Mouse (Mus musculus) telencephalon, adult 2 months (tissue): ENCODE results near the gene Enkur.
"Not testable (repeated sequence)": the region's sequence is repeated elsewhere in the genome, so short reads cannot be mapped to it uniquely, and the experiment has no call there.

Experiments
- DNase-seq: peaks from one replicate; pipeline ENCODE4 v3.0.0-alpha.2; 2011; ENCODE audit warnings: low read depth, low spot score

Gene Enkur

GRCm38 (mm10) chr2:21204912-21205830 lies at the start of gene Enkur, which contains the start of gene Thnsl1:
Gene Enkur, minus strand, starts transcription at chr2:21205365.
Gene Thnsl1, plus strand, starts transcription at chr2:21205724.
- peak; percentile 95 for DNase-seq

- no peak for DNase-seq
Measured at GRCm38 (mm10) chr2:21254308-21254707, 49.1 kb upstream of the Enkur start.

- no peak for DNase-seq
Measured at GRCm38 (mm10) chr2:21253644-21254043, 48.5 kb upstream of the Enkur start.

DNA sequence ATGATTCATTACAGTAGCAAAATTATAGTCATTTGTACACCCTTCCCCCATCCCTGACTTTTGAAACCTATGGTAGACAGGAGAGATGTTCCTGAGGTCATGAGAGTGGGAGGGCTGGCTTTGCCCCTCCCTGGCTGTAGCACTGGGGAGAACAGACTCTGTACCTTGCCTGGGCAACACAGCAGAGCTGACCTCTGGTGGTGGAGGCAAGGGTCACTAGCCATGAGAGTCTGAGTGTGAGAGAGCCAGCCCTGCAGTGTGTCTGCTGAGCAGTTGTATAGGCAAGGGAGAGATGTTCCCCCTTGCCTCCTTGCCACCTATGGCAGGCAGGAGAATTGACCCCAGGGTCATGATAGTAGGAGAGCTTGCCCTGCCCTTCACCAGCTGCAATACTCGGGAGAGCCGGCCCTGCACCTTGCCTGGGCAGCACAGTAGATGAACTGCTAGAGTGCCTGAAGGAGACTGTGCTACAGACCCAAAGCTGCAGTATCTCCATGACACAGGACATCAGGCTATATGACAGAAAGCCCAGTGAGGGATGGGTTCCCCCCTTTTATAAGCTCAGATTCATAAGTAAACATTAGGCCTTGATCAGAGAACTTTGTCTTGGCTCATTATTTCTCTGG lies 40.4 kb upstream of the Enkur start:
- no peak for DNase-seq

- DNase-seq: no peak
Measured at GRCm38 (mm10) chr2:21244986-21245385, 39.8 kb upstream of the Enkur start.

GRCm38 (mm10) chr2:21244104-21244503 lies 38.9 kb upstream of the Enkur start:
- DNase-seq: not testable (repeated sequence)

- DNase-seq: no peak
Measured at GRCm38 (mm10) chr2:21236846-21237245, 31.7 kb upstream of the Enkur start.

- no peak for DNase-seq
Measured at GRCm38 (mm10) chr2:21235844-21236386, 30.8 kb upstream of the Enkur start.

DNA sequence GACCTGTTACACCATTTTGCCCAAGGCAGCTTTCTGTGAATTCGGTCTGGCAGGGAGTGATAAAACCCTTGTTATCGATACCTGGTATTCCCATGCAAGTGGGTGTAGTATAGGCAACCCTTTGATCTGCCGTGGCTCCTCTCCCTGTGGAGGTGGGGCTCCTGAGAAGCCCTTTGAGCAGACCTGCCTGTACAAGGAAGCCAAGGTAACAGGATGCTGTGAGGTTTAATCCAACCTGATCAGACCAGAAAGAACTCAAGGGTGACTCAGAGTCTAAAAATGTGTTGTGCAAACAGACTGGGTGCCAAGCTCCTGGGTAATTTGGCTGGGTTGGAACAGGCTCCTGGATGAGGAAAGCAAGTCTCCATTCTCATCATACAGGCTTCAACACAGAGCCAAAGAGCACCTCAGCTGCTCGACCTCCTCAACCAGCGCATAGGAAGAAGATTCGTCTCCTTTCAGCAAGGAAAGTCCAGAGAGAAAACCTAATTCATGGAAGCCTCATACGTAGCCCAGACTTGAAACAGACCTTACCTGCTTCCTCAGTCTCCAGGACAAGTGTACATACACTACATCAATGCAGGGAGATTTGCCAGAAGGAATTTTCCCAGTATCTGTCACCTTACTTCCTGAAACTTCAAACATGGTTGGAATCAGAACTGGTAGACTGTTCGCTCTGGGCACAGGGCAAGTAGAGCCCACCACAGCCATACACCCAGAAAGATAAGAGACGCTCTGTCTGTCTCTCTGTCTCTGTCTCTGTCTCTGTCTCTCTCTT lies 29.9 kb upstream of the Enkur start:
- DNase-seq: peak; percentile 16

DNA sequence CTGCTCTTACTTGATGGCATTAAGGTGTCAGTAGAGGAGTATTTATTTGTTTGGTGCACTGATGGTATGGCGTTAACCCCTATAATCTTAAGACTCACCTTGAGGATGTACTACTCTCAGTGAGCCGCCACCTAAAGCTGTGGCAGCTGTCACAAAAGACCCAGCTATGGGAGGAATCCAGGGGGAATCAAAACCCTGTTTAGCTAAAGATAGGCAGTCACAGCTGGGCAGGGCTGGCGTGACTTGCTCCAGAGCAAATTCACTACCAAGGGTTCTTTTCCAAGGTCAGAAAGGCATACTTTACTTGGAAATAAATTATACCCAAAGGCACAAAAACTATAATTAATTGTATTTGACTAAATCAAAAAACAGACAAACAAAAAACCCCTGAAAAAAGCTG lies 26.0 kb upstream of the Enkur start:
- no peak for DNase-seq

GRCm38 (mm10) chr2:21230276-21230675 lies 25.1 kb upstream of the Enkur start:
- DNase-seq: no peak

GRCm38 (mm10) chr2:21222453-21223384 lies 17.6 kb upstream of the Enkur start:
- no peak for DNase-seq

DNA sequence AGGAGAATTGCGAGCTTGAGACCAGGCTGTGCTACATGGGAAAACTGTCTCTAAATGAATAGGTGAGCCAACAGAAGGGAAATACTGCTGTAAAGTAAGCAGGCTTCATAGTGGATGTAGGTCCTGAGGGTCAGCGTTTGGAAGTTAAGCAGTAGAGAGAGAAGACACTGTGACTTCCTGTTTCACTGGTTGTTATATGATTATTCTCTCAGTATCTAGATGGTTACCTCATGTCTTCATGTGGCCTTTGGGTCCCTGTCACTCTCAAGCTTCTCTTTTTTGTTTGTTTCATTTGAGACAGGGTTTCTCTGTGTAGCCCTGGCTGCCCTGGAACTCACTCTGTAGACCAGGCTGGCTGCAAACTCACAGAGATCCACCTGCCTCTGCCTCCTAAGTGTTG lies 10.1 kb upstream of the Enkur start:
- no peak for DNase-seq

DNA sequence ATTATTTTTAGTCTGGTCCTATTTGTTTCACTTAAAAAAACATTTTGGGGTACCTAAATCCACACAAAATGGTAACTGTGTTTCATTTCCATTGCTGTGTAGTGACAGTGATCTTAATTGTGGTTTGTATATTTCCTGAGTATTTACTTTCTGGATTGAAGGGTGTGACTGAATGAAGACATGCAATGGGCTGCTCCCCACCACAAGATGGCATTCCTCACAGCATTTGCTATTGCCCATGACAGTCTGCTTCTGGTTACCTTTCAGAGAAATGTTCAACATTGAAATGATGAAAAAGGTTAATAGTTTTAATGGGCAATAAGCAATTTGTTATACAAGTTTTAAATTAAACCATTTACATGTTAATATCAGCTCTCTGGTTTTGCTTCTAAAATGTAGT lies 9.2 kb upstream of the Enkur start:
- no peak for DNase-seq

GRCm38 (mm10) chr2:21211361-21211760 lies 6.2 kb upstream of the Enkur start:
- no peak for DNase-seq

GRCm38 (mm10) chr2:21206278-21206677 lies 1.1 kb upstream of the Enkur start:
- DNase-seq: no peak

DNA sequence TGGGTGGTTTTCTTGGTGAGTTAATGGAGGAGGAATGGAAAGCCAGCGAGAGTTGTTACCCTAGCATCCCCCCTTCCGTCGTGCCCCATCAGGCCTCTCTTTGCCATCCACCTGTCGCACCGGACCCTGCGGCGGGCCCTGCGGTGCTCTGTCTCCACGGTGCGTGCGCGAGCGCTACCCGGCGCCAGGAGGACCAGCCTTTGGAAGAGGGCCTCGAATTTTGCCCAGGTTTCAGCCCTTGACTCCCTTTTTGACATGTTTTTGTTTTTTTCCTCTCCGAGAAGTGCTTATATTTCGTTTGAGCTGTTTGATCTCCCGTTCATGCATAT lies 630 bp upstream of the Enkur start:
- no peak for DNase-seq

DNA sequence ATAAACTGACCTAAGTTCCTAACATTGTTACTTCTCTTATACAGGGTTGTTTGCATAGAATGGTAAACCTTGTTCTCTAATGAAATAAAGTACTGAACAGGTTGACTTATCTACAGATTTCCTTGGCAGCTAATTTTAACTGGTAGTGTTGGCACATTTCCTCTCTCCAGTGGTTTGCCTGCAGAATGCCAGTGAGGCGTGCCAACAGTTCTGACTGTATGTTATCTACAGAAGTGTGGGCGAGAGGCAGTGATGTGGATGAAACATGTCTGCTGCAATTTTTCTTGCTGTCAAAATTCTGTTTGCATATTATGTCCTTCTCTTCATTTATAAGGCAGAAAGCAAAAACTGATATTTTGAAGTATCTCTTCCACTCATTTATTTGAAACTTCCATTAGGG lies 2.4 kb downstream of the Enkur start:
- no peak for DNase-seq

GRCm38 (mm10) chr2:21199051-21199450 lies 6.1 kb downstream of the Enkur start:
- DNase-seq: no peak

DNA sequence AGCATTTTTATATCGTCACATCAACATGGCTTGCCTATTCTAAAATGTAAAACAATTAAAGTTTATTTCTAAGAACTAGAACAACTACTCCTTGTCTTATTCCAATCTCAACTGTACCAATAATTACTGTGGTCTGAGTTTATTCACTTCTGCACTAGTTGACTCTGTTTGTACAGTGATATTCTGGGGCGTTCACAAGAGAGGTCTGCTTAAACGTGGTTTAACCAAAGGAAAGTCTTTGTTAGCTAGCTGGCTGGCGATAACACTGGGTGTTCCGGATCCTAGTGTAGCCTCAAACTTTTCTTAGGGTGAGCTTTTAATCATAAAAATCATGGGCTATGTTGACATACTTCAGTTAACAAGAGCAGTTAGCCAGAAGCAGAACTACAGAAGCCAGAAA lies 9.9 kb downstream of the Enkur start:
- DNase-seq: no peak

GRCm38 (mm10) chr2:21191232-21191631 lies 13.9 kb downstream of the Enkur start:
- no peak for DNase-seq
